Mouse (Mus musculus) C2C12 (cell line): Measurements from ENCODE around the gene Magi1.

Source experiments
- CEBPB ChIP-seq: IDR thresholded peaks from one replicate; pipeline ENCODE4 v1.6.1; 2011; ENCODE audit warnings: low read depth, mild to moderate bottlenecking, control low read depth, moderate library complexity
- CTCF ChIP-seq: IDR thresholded peaks from one replicate; pipeline ENCODE4 v1.5.1; 2011; ENCODE audit not compliant: control insufficient read depth, insufficient read depth, insufficient read length
- FOSL1 ChIP-seq: IDR thresholded peaks from one replicate; pipeline ENCODE4 v1.8.0; 2011; ENCODE audit warnings: mild to moderate bottlenecking, low read length; ENCODE audit not compliant: poor library complexity, insufficient read depth, severe bottlenecking
- MAX ChIP-seq: IDR thresholded peaks from one replicate; pipeline ENCODE4 v1.6.1; 2011; ENCODE audit warnings: mild to moderate bottlenecking, control low read depth
- MYOD1 ChIP-seq: IDR thresholded peaks from one replicate; pipeline ENCODE4 v1.6.1; 2011; ENCODE audit warnings: low read depth; ENCODE audit not compliant: control insufficient read depth, insufficient read length
- MYOG ChIP-seq: IDR thresholded peaks from one replicate; pipeline ENCODE4 v1.6.1; 2011; ENCODE audit not compliant: control insufficient read depth, insufficient read length; ENCODE audit errors: extremely low read depth
- USF1 ChIP-seq: IDR thresholded peaks from one replicate; pipeline ENCODE4 v1.6.1; 2011; ENCODE audit warnings: low read depth, mild to moderate bottlenecking, control low read depth, moderate library complexity

DNA sequence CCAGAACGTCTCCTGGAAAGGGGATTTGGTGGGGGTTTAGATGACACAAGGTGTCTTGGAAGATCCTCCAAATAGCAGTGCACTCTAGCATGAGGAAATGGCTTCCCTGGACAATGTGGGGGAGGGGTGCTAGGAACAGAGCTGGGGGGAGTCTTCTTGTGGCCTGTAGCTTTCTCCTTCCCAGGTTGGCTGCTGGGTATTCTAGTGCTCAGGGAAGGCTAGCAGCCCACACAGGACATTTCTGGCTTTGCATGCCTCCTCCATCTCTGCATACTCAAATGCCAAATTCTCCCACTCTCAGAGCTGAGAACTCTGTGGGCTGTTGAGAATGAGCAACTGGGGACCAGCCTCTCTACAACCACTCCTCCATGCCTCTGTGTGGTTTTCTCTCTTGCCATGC lies 622.6 kb downstream of the Magi1 start:
- TF ChIP-seq MYOG (no peak), CTCF (no peak), USF1 (no peak), MAX (no peak), CEBPB (no peak), MYOD1 (no peak), FOSL1 (no peak)
